Mouse (Mus musculus): ENCODE results near the gene Wdr26.

GRCm38 (mm10) chr1:181170210-181170609 is 41.6 kb downstream of the Wdr26 start:
- no peak for TF ChIP-seq CTCF (IDR thresholded peaks at IDR 0.05; ENCODE audit: borderline replicate concordance, extremely low read depth, insufficient read depth, insufficient read length)
- no peak for TF ChIP-seq POLR2A (IDR thresholded peaks at IDR 0.05; ENCODE audit: borderline replicate concordance, extremely low read depth, insufficient read depth, insufficient read length, poor library complexity, severe bottlenecking)

All from brain, embryonic 14.5 days (tissue).